Mouse (Mus musculus): ENCODE data around the gene Dusp3. TPM values are rescaled to one million over a fixed set of nuclear protein-coding genes. Genes with fewer than 3 reads are reported as not detected.

The Dusp3 gene
- polyA plus RNA-seq, 1 experiment: 81.1 TPM

GRCm38 (mm10) chr11:101983431-101983921 lies 3.3 kb downstream of the Dusp3 start:
- H3K36me3 ChIP-seq (ENCODE audit: control insufficient read depth, insufficient read depth): peaks cover 15% of the 10 kb centered on the region
- peak overlapping the region; percentile 50 for H3K4me3 ChIP-seq
- H3K79me2 ChIP-seq (ENCODE audit: control insufficient read depth, insufficient read depth): peaks cover 12% of the 10 kb centered on the region
- TF ChIP-seq MAX (IDR thresholded peaks at IDR 0.05; ENCODE audit: low read depth): no peak
- TF ChIP-seq TCF3 (IDR thresholded peaks at IDR 0.05; ENCODE audit: insufficient read length, low read depth): no peak
- TF ChIP-seq MYOD1 (IDR thresholded peaks at IDR 0.05; ENCODE audit: control insufficient read depth in 1 of 3, insufficient read length in 2 of 3, low read depth in 2 of 3): no peak
- TF ChIP-seq USF1 (IDR thresholded peaks at IDR 0.05; ENCODE audit: low read depth): no peak
- no peak for TF ChIP-seq POLR2AphosphoS2 (IDR thresholded peaks at IDR 0.05; ENCODE audit: insufficient read length, low read depth)
- TF ChIP-seq E2F4 (IDR thresholded peaks at IDR 0.05; ENCODE audit: insufficient read depth): no peak
- TF ChIP-seq SRF (IDR thresholded peaks at IDR 0.05; ENCODE audit: control insufficient read depth, insufficient read length, low read depth): no peak
- no peak for TF ChIP-seq REST (IDR thresholded peaks at IDR 0.05; ENCODE audit: insufficient read depth, insufficient read length)
- TF ChIP-seq POLR2A (IDR thresholded peaks at IDR 0.05; ENCODE audit: insufficient read length, low read depth): no peak
- no peak for TF ChIP-seq TCF12 (IDR thresholded peaks at IDR 0.05; ENCODE audit: insufficient read depth, poor library complexity, severe bottlenecking)
- no peak for TF ChIP-seq CEBPB (IDR thresholded peaks at IDR 0.05; ENCODE audit: insufficient read depth, poor library complexity, severe bottlenecking)
- no peak for TF ChIP-seq MYOG (IDR thresholded peaks at IDR 0.05; ENCODE audit: control insufficient read depth in 1 of 3, insufficient read depth in 1 of 3, insufficient read length in 2 of 3, low read depth in 2 of 3)
- H3ac ChIP-seq (ENCODE audit: control insufficient read depth, insufficient read length): no peak overlapping the region
- H3K4me2 ChIP-seq (ENCODE audit: low read depth): peak overlapping the region; percentile 92
- peaks cover 6% of the 10 kb centered on the region for H3K27me3 ChIP-seq (ENCODE audit: control insufficient read depth, insufficient read depth, insufficient read length)

GRCm38 (mm10) chr11:101982981-101983411 lies 3.8 kb downstream of the Dusp3 start:
- H3K4me3 ChIP-seq: peak overlapping the region; percentile 50

GRCm38 (mm10) chr11:101981850-101982249 lies 5.0 kb downstream of the Dusp3 start:
- Histone ChIP-seq H3K27me3 (ENCODE audit: control insufficient read depth, insufficient read depth, insufficient read length) (no peaks in the 10 kb centered on the region), H3K79me2 (ENCODE audit: control insufficient read depth, insufficient read depth) (peaks cover 12% of the 10 kb centered on the region), H3K36me3 (ENCODE audit: control insufficient read depth, insufficient read depth) (peaks cover 15% of the 10 kb centered on the region), H3K4me2 (ENCODE audit: low read depth) (peak overlapping the region; percentile 52), H3ac (ENCODE audit: control insufficient read depth, insufficient read length) (no peak overlapping the region), H3K4me3 (no peak overlapping the region)
- TF ChIP-seq USF1 (IDR thresholded peaks at IDR 0.05; ENCODE audit: low read depth) (no peak), SRF (IDR thresholded peaks at IDR 0.05; ENCODE audit: control insufficient read depth, insufficient read length, low read depth) (peak; percentile 17), E2F4 (IDR thresholded peaks at IDR 0.05; ENCODE audit: insufficient read depth) (no peak), MYOD1 (IDR thresholded peaks at IDR 0.05; ENCODE audit: control insufficient read depth in 1 of 3, insufficient read length in 2 of 3, low read depth in 2 of 3) (no peak)

More at GRCm38 (mm10) chr11:101982981-101983411, 3.8 kb downstream of the Dusp3 start:
- TF ChIP-seq POLR2A (IDR thresholded peaks at IDR 0.05; ENCODE audit: insufficient read length, low read depth) (no peak), USF1 (IDR thresholded peaks at IDR 0.05; ENCODE audit: low read depth) (no peak), TCF3 (IDR thresholded peaks at IDR 0.05; ENCODE audit: insufficient read length, low read depth) (no peak), CEBPB (IDR thresholded peaks at IDR 0.05; ENCODE audit: insufficient read depth, poor library complexity, severe bottlenecking) (no peak), MYOG (IDR thresholded peaks at IDR 0.05; ENCODE audit: control insufficient read depth in 1 of 3, insufficient read depth in 1 of 3, insufficient read length in 2 of 3, low read depth in 2 of 3) (no peak)
- no peak overlapping the region for H3ac ChIP-seq (ENCODE audit: control insufficient read depth, insufficient read length)
- H3K36me3 ChIP-seq (ENCODE audit: control insufficient read depth, insufficient read depth): peaks cover 15% of the 10 kb centered on the region
- H3K27me3 ChIP-seq (ENCODE audit: control insufficient read depth, insufficient read depth, insufficient read length): peaks cover 6% of the 10 kb centered on the region
- peak overlapping the region; percentile 92 for H3K4me2 ChIP-seq (ENCODE audit: low read depth)
- H3K79me2 ChIP-seq (ENCODE audit: control insufficient read depth, insufficient read depth): peaks cover 12% of the 10 kb centered on the region

- Histone ChIP-seq H3K36me3 (ENCODE audit: control insufficient read depth, insufficient read depth) (peaks cover 15% of the 10 kb centered on the region), H3ac (ENCODE audit: control insufficient read depth, insufficient read length) (no peak overlapping the region)
Observed at GRCm38 (mm10) chr11:101980603-101981157, 6.1 kb downstream of the Dusp3 start.

GRCm38 (mm10) chr11:101979140-101979539 lies 7.7 kb downstream of the Dusp3 start:
- no peak overlapping the region for H3K4me2 ChIP-seq (ENCODE audit: low read depth)
- TF ChIP-seq POLR2AphosphoS2 (IDR thresholded peaks at IDR 0.05; ENCODE audit: insufficient read length, low read depth) (no peak), REST (IDR thresholded peaks at IDR 0.05; ENCODE audit: insufficient read depth, insufficient read length) (no peak), MYOD1 (IDR thresholded peaks at IDR 0.05; ENCODE audit: control insufficient read depth in 1 of 3, insufficient read length in 2 of 3, low read depth in 2 of 3) (no peak), MYOG (IDR thresholded peaks at IDR 0.05; ENCODE audit: control insufficient read depth in 1 of 3, insufficient read depth in 1 of 3, insufficient read length in 2 of 3, low read depth in 2 of 3) (no peak), POLR2A (IDR thresholded peaks at IDR 0.05; ENCODE audit: insufficient read length, low read depth) (no peak), TCF12 (IDR thresholded peaks at IDR 0.05; ENCODE audit: insufficient read depth, poor library complexity, severe bottlenecking) (no peak), SRF (IDR thresholded peaks at IDR 0.05; ENCODE audit: control insufficient read depth, insufficient read length, low read depth) (no peak), TCF3 (IDR thresholded peaks at IDR 0.05; ENCODE audit: insufficient read length, low read depth) (no peak), USF1 (IDR thresholded peaks at IDR 0.05; ENCODE audit: low read depth) (no peak)
- no peak overlapping the region for H3K4me3 ChIP-seq
- peaks cover 12% of the 10 kb centered on the region for H3K79me2 ChIP-seq (ENCODE audit: control insufficient read depth, insufficient read depth)
- H3K36me3 ChIP-seq (ENCODE audit: control insufficient read depth, insufficient read depth): peaks cover 20% of the 10 kb centered on the region
- no peak overlapping the region for H3ac ChIP-seq (ENCODE audit: control insufficient read depth, insufficient read length)
- H3K27me3 ChIP-seq (ENCODE audit: control insufficient read depth, insufficient read depth, insufficient read length): no peaks in the 10 kb centered on the region

More at GRCm38 (mm10) chr11:101980603-101981157, 6.1 kb downstream of the Dusp3 start:
- Histone ChIP-seq H3K27me3 (ENCODE audit: control insufficient read depth, insufficient read depth, insufficient read length) (no peaks in the 10 kb centered on the region), H3K4me2 (ENCODE audit: low read depth) (no peak overlapping the region), H3K79me2 (ENCODE audit: control insufficient read depth, insufficient read depth) (peaks cover 12% of the 10 kb centered on the region), H3K4me3 (no peak overlapping the region)
- TF ChIP-seq MYOD1 (IDR thresholded peaks at IDR 0.05; ENCODE audit: control insufficient read depth in 1 of 3, insufficient read length in 2 of 3, low read depth in 2 of 3) (no peak), MAX (IDR thresholded peaks at IDR 0.05; ENCODE audit: low read depth) (no peak), SRF (IDR thresholded peaks at IDR 0.05; ENCODE audit: control insufficient read depth, insufficient read length, low read depth) (no peak), POLR2AphosphoS2 (IDR thresholded peaks at IDR 0.05; ENCODE audit: insufficient read length, low read depth) (no peak), TCF12 (IDR thresholded peaks at IDR 0.05; ENCODE audit: insufficient read depth, poor library complexity, severe bottlenecking) (no peak), MYOG (IDR thresholded peaks at IDR 0.05; ENCODE audit: control insufficient read depth in 1 of 3, insufficient read depth in 1 of 3, insufficient read length in 2 of 3, low read depth in 2 of 3) (no peak), CEBPB (IDR thresholded peaks at IDR 0.05; ENCODE audit: insufficient read depth, poor library complexity, severe bottlenecking) (no peak)
